Mouse (Mus musculus): ENCODE data around the gene Pdxp. TPM values are rescaled to one million over a fixed set of nuclear protein-coding genes. Genes with fewer than 3 reads are reported as not detected.

Gene Pdxp
- polyA plus RNA-seq, 1 experiment from 2014 or later: 102 TPM

- Histone ChIP-seq H3K36me3 (ENCODE audit: control insufficient read depth, insufficient read depth) (peaks cover 5% of the 10 kb centered on the region), H3K27ac (ENCODE audit: low read length) (no peak overlapping the region), H3K4me1 (replicated peaks; ENCODE audit: control insufficient read depth, insufficient read depth, low read length) (peaks cover 15% of the 10 kb centered on the region), H3K27me3 (replicated peaks; ENCODE audit: control insufficient read depth, insufficient read depth, low read length) (no peaks in the 10 kb centered on the region), H3K4me2 (ENCODE audit: low read length) (no peak overlapping the region), H3K4me3 (replicated peaks; ENCODE audit: low read length) (no peak overlapping the region), H3K9ac (replicated peaks; ENCODE audit: low read depth, low read length) (no peak overlapping the region), H3K9me3 (ENCODE audit: control insufficient read depth, low read length) (no peaks in the 10 kb centered on the region)
- ATAC-seq: no peak
- WGBS: 86% methylated on average over 3 of the region's 3 CpGs
These were observed 17.6 kb upstream of the Pdxp start for GRCm38 (mm10) chr15:78896149-78896548.

GRCm38 (mm10) chr15:78897488-78897887 is 16.2 kb upstream of the Pdxp start:
- H3K4me2 ChIP-seq (ENCODE audit: low read length): no peak overlapping the region
- H3K9ac ChIP-seq (replicated peaks; ENCODE audit: low read depth, low read length): no peak overlapping the region
- no peaks in the 10 kb centered on the region for H3K36me3 ChIP-seq (ENCODE audit: control insufficient read depth, insufficient read depth)
- H3K27ac ChIP-seq (ENCODE audit: low read length): no peak overlapping the region
- no peaks in the 10 kb centered on the region for H3K9me3 ChIP-seq (ENCODE audit: control insufficient read depth, low read length)
- peaks cover 15% of the 10 kb centered on the region for H3K4me1 ChIP-seq (replicated peaks; ENCODE audit: control insufficient read depth, insufficient read depth, low read length)
- no peak overlapping the region for H3K4me3 ChIP-seq (replicated peaks; ENCODE audit: low read length)
- no peaks in the 10 kb centered on the region for H3K27me3 ChIP-seq (replicated peaks; ENCODE audit: control insufficient read depth, insufficient read depth, low read length)
- no peak for ATAC-seq
- WGBS: 92% methylated on average over 4 of the region's 4 CpGs

- Histone ChIP-seq H3K4me3 (replicated peaks; ENCODE audit: low read length) (no peak overlapping the region), H3K27me3 (replicated peaks; ENCODE audit: control insufficient read depth, insufficient read depth, low read length) (no peaks in the 10 kb centered on the region), H3K9me3 (ENCODE audit: control insufficient read depth, low read length) (no peaks in the 10 kb centered on the region), H3K27ac (ENCODE audit: low read length) (no peak overlapping the region), H3K4me1 (replicated peaks; ENCODE audit: control insufficient read depth, insufficient read depth, low read length) (peaks cover 15% of the 10 kb centered on the region), H3K4me2 (ENCODE audit: low read length) (no peak overlapping the region), H3K36me3 (ENCODE audit: control insufficient read depth, insufficient read depth) (no peaks in the 10 kb centered on the region), H3K9ac (replicated peaks; ENCODE audit: low read depth, low read length) (no peak overlapping the region)
- 52% methylated on average over 6 of the region's 6 CpGs for WGBS
- ATAC-seq: no peak
These were observed 15.2 kb upstream of the Pdxp start for GRCm38 (mm10) chr15:78898507-78899001.

- Histone ChIP-seq H3K4me3 (replicated peaks; ENCODE audit: low read length) (peak within 1 kb of the TSS; percentile 48), H3K4me2 (ENCODE audit: low read length) (peak within 1 kb of the TSS; percentile 88), H3K36me3 (ENCODE audit: control insufficient read depth, insufficient read depth) (no peaks in the 10 kb centered on the region), H3K9ac (replicated peaks; ENCODE audit: low read depth, low read length) (peak within 1 kb of the TSS; percentile 57), H3K27ac (ENCODE audit: low read length) (no peak within 1 kb of the TSS), H3K4me1 (replicated peaks; ENCODE audit: control insufficient read depth, insufficient read depth, low read length) (peaks cover 15% of the 10 kb centered on the region), H3K27me3 (replicated peaks; ENCODE audit: control insufficient read depth, insufficient read depth, low read length) (no peaks in the 10 kb centered on the region), H3K9me3 (ENCODE audit: control insufficient read depth, low read length) (no peaks in the 10 kb centered on the region)
- 3% methylated on average over 20 of the region's 20 CpGs for WGBS
- no peak for ATAC-seq
These were observed 14.3 kb upstream of the Pdxp start, which contains the start of gene Gm49510 for GRCm38 (mm10) chr15:78899409-78899739. Gene Gm49510, plus strand, starts transcription at chr15:78899667.

GRCm38 (mm10) chr15:78899740-78900584 is 13.8 kb upstream of the Pdxp start, which contains the start of gene Sh3bp1:
Gene Sh3bp1, plus strand, starts transcription at chr15:78899768.
- Histone ChIP-seq H3K9me3 (ENCODE audit: control insufficient read depth, low read length) (no peaks in the 10 kb centered on the region), H3K9ac (replicated peaks; ENCODE audit: low read depth, low read length) (peak within 1 kb of the TSS; percentile 57), H3K4me3 (replicated peaks; ENCODE audit: low read length) (peak within 1 kb of the TSS; percentile 48), H3K27ac (ENCODE audit: low read length) (no peak within 1 kb of the TSS), H3K27me3 (replicated peaks; ENCODE audit: control insufficient read depth, insufficient read depth, low read length) (no peaks in the 10 kb centered on the region), H3K4me1 (replicated peaks; ENCODE audit: control insufficient read depth, insufficient read depth, low read length) (peaks cover 15% of the 10 kb centered on the region), H3K36me3 (ENCODE audit: control insufficient read depth, insufficient read depth) (no peaks in the 10 kb centered on the region), H3K4me2 (ENCODE audit: low read length) (peak within 1 kb of the TSS; percentile 88)
- 3% methylated on average over 43 of the region's 47 CpGs for WGBS
- peak; percentile 52; the same call in 1 of the 2 replicates for ATAC-seq

GRCm38 (mm10) chr15:78900585-78901421 is 12.9 kb upstream of the Pdxp start:
- H3K9ac ChIP-seq (replicated peaks; ENCODE audit: low read depth, low read length): no peak overlapping the region
- no peaks in the 10 kb centered on the region for H3K9me3 ChIP-seq (ENCODE audit: control insufficient read depth, low read length)
- no peaks in the 10 kb centered on the region for H3K36me3 ChIP-seq (ENCODE audit: control insufficient read depth, insufficient read depth)
- WGBS: 27% methylated on average over 18 of the region's 18 CpGs
- H3K27ac ChIP-seq (ENCODE audit: low read length): no peak overlapping the region
- peaks cover 15% of the 10 kb centered on the region for H3K4me1 ChIP-seq (replicated peaks; ENCODE audit: control insufficient read depth, insufficient read depth, low read length)
- no peaks in the 10 kb centered on the region for H3K27me3 ChIP-seq (replicated peaks; ENCODE audit: control insufficient read depth, insufficient read depth, low read length)
- peak overlapping the region; percentile 48; the same call in 1 of the 2 replicates for H3K4me3 ChIP-seq (replicated peaks; ENCODE audit: low read length)
- no peak for ATAC-seq
- peak overlapping the region; percentile 88 for H3K4me2 ChIP-seq (ENCODE audit: low read length)

GRCm38 (mm10) chr15:78901422-78901789 is 12.3 kb upstream of the Pdxp start:
- H3K4me1 ChIP-seq (replicated peaks; ENCODE audit: control insufficient read depth, insufficient read depth, low read length): peaks cover 15% of the 10 kb centered on the region
- WGBS: 40% methylated on average over 8 of the region's 8 CpGs
- no peaks in the 10 kb centered on the region for H3K27me3 ChIP-seq (replicated peaks; ENCODE audit: control insufficient read depth, insufficient read depth, low read length)
- no peak overlapping the region for H3K27ac ChIP-seq (ENCODE audit: low read length)
- no peak overlapping the region for H3K4me3 ChIP-seq (replicated peaks; ENCODE audit: low read length)
- H3K9ac ChIP-seq (replicated peaks; ENCODE audit: low read depth, low read length): no peak overlapping the region
- no peak overlapping the region for H3K4me2 ChIP-seq (ENCODE audit: low read length)
- no peaks in the 10 kb centered on the region for H3K9me3 ChIP-seq (ENCODE audit: control insufficient read depth, low read length)
- no peaks in the 10 kb centered on the region for H3K36me3 ChIP-seq (ENCODE audit: control insufficient read depth, insufficient read depth)
- ATAC-seq: no peak

- 4% methylated on average over 2 of the region's 2 CpGs for WGBS
- ATAC-seq: peak; percentile 37
These were observed 10.5 kb upstream of the Pdxp start for GRCm38 (mm10) chr15:78903243-78903642.

GRCm38 (mm10) chr15:78908399-78908798 is 5.3 kb upstream of the Pdxp start:
- Histone ChIP-seq H3K4me3 (replicated peaks; ENCODE audit: low read length) (no peak overlapping the region), H3K9me3 (ENCODE audit: control insufficient read depth, low read length) (no peaks in the 10 kb centered on the region), H3K4me1 (replicated peaks; ENCODE audit: control insufficient read depth, insufficient read depth, low read length) (peaks cover 3% of the 10 kb centered on the region; the same call in 1 of the 2 replicates), H3K36me3 (ENCODE audit: control insufficient read depth, insufficient read depth) (no peaks in the 10 kb centered on the region), H3K9ac (replicated peaks; ENCODE audit: low read depth, low read length) (no peak overlapping the region), H3K4me2 (ENCODE audit: low read length) (no peak overlapping the region), H3K27me3 (replicated peaks; ENCODE audit: control insufficient read depth, insufficient read depth, low read length) (no peaks in the 10 kb centered on the region), H3K27ac (ENCODE audit: low read length) (no peak overlapping the region)
- 84% methylated on average over 7 of the region's 7 CpGs for WGBS
- ATAC-seq: no peak

More at GRCm38 (mm10) chr15:78903243-78903642, 10.5 kb upstream of the Pdxp start:
- no peak overlapping the region for H3K4me3 ChIP-seq (replicated peaks; ENCODE audit: low read length)
- no peak overlapping the region for H3K27ac ChIP-seq (ENCODE audit: low read length)
- H3K4me2 ChIP-seq (ENCODE audit: low read length): no peak overlapping the region
- peaks cover 15% of the 10 kb centered on the region for H3K4me1 ChIP-seq (replicated peaks; ENCODE audit: control insufficient read depth, insufficient read depth, low read length)
- no peaks in the 10 kb centered on the region for H3K27me3 ChIP-seq (replicated peaks; ENCODE audit: control insufficient read depth, insufficient read depth, low read length)
- H3K9ac ChIP-seq (replicated peaks; ENCODE audit: low read depth, low read length): no peak overlapping the region; the same call in 1 of the 2 replicates
- no peaks in the 10 kb centered on the region for H3K9me3 ChIP-seq (ENCODE audit: control insufficient read depth, low read length)
- no peaks in the 10 kb centered on the region for H3K36me3 ChIP-seq (ENCODE audit: control insufficient read depth, insufficient read depth)
